Mouse (Mus musculus): ENCODE data around the gene Rassf5.

Gene Rassf5

GRCm38 (mm10) chr1:131209971-131210426, 35.1 kb downstream of the Rassf5 start:
- DNase-seq (ENCODE audit: low spot score in 2 of 2): no peak

GRCm38 (mm10) chr1:131208800-131209199, 36.3 kb downstream of the Rassf5 start:
- DNase-seq (ENCODE audit: low spot score in 2 of 2): no peak

- DNase-seq (ENCODE audit: low spot score in 2 of 2): no peak
Observed at GRCm38 (mm10) chr1:131208081-131208480, 37.0 kb downstream of the Rassf5 start.

- peak; percentile 50 to 70 for DNase-seq (ENCODE audit: low spot score in 2 of 2)
Observed at GRCm38 (mm10) chr1:131207531-131207930, 37.5 kb downstream of the Rassf5 start.

- DNase-seq (ENCODE audit: low spot score in 2 of 2): no peak
Observed at GRCm38 (mm10) chr1:131206342-131206741, 38.7 kb downstream of the Rassf5 start.

GRCm38 (mm10) chr1:131204461-131204860, 40.6 kb downstream of the Rassf5 start:
- DNase-seq (ENCODE audit: low spot score in 2 of 2): no peak

- DNase-seq (ENCODE audit: low spot score in 2 of 2): no peak
Observed at GRCm38 (mm10) chr1:131201391-131201790, 43.7 kb downstream of the Rassf5 start.

GRCm38 (mm10) chr1:131200588-131200987, 44.5 kb downstream of the Rassf5 start:
- no peak for DNase-seq (ENCODE audit: low spot score in 2 of 2)

GRCm38 (mm10) chr1:131199976-131200375, 45.1 kb downstream of the Rassf5 start:
- peak in 1 of 2 experiments; percentile 52 for DNase-seq (ENCODE audit: low spot score in 2 of 2)

GRCm38 (mm10) chr1:131199118-131199821, 45.8 kb downstream of the Rassf5 start:
- no peak for DNase-seq (ENCODE audit: low spot score in 2 of 2)

- no peak for DNase-seq (ENCODE audit: low spot score in 2 of 2)
Observed at GRCm38 (mm10) chr1:131198417-131198960, 46.6 kb downstream of the Rassf5 start.

GRCm38 (mm10) chr1:131196107-131196506, 49.0 kb downstream of the Rassf5 start:
- DNase-seq (ENCODE audit: low spot score in 2 of 2): no peak

- no peak for DNase-seq (ENCODE audit: low spot score in 2 of 2)
Observed at GRCm38 (mm10) chr1:131195653-131196052, 49.4 kb downstream of the Rassf5 start.

- DNase-seq (ENCODE audit: low spot score in 2 of 2): no peak
Observed at GRCm38 (mm10) chr1:131193746-131194145, 51.3 kb downstream of the Rassf5 start.

- no peak for DNase-seq (ENCODE audit: low spot score in 2 of 2)
Observed at GRCm38 (mm10) chr1:131188655-131189054, 56.4 kb downstream of the Rassf5 start.

GRCm38 (mm10) chr1:131187856-131188255, 57.2 kb downstream of the Rassf5 start:
- DNase-seq (ENCODE audit: low spot score in 2 of 2): no peak

GRCm38 (mm10) chr1:131186995-131187394, 58.1 kb downstream of the Rassf5 start:
- DNase-seq (ENCODE audit: low spot score in 2 of 2): no peak

- no peak for DNase-seq (ENCODE audit: low spot score in 2 of 2)
Observed at GRCm38 (mm10) chr1:131185821-131186506, 59.1 kb downstream of the Rassf5 start.

- DNase-seq (ENCODE audit: low spot score in 2 of 2): no peak
Observed at GRCm38 (mm10) chr1:131184956-131185660, 60.0 kb downstream of the Rassf5 start.

- DNase-seq (ENCODE audit: low spot score in 2 of 2): peak; percentile 44 to 57
Observed at GRCm38 (mm10) chr1:131184253-131184955, 60.7 kb downstream of the Rassf5 start.

GRCm38 (mm10) chr1:131183201-131183600, 61.9 kb downstream of the Rassf5 start:
- DNase-seq (ENCODE audit: low spot score in 2 of 2): no peak
